11 mouse cellular contexts compared by ENCODE assay signal in the genomic region with DNA sequence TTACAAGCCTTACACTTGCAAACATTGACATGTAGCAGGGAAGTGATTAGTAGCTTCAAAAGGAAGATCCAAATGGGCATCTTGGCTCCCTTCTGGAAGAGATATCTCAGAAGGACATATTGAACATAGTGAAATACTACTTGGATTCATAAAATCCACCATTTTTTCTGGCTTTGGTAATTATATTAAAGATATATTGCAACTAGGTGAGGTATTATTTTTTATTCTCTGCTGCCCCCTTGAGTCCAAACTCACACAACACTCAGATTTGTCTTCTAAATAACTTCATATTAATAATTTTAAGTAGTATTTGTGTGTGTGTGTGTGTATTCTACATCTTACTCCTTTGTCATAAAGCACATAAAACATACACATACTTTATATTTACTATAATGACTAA.
DNase-seq lines count a peak whose midpoint lies in the region; ATAC-seq and TF ChIP-seq lines count a peak whose summit lies in the region.
"Had no signal": no experiment of that assay in that cellular context is flagged by ENCODE, and none has a peak within 500 bp of the region (broad histone marks: within the 10 kb centered on the region; RNA-seq: fewer than 3 reads in every experiment).

No protein-coding gene starts in this region.

- no peaks in the 10 kb centered on the region for H3K27me3 ChIP-seq in hindbrain, postnatal 0 days (ENCODE audit: insufficient read depth, low read length)
- no peaks in the 10 kb centered on the region for H3K27me3 ChIP-seq in hindbrain, embryonic 10.5 days (ENCODE audit: insufficient read depth, poor library complexity, severe bottlenecking)
- H3K27me3 ChIP-seq in lung, embryonic 14.5 days (ENCODE audit: insufficient read depth, low read length): no peaks in the 10 kb centered on the region

- H3K4me2 ChIP-seq in hindbrain, postnatal 0 days (ENCODE audit: low read depth, low read length): no peak overlapping the region
- no peak overlapping the region for H3K4me2 ChIP-seq in lung, embryonic 14.5 days

- TF ChIP-seq CTCF in hindbrain, postnatal 0 days (IDR thresholded peaks at IDR 0.05; ENCODE audit: low read depth): peak; percentile 35
- TF ChIP-seq CTCF in lung, embryonic 14.5 days (IDR thresholded peaks at IDR 0.05; ENCODE audit: low read depth): no peak

- ATAC-seq in hindbrain, postnatal 0 days: no peak
- no peak for ATAC-seq in lung, embryonic 14.5 days (ENCODE audit: insufficient read depth)

- no peaks in the 10 kb centered on the region for H3K4me1 ChIP-seq in hindbrain, postnatal 0 days (ENCODE audit: insufficient read depth, low read length)
- no peaks in the 10 kb centered on the region for H3K4me1 ChIP-seq in hindbrain, embryonic 10.5 days (replicated peaks)
- H3K4me1 ChIP-seq in lung, embryonic 14.5 days (ENCODE audit: insufficient read depth): no peaks in the 10 kb centered on the region

- no peak overlapping the region for H3K27ac ChIP-seq in hindbrain, postnatal 0 days
- H3K27ac ChIP-seq in hindbrain, embryonic 10.5 days: no peak overlapping the region
- no peak overlapping the region for H3K27ac ChIP-seq in lung, embryonic 14.5 days (ENCODE audit: low read depth)

- H3K9me3 ChIP-seq in hindbrain, postnatal 0 days (ENCODE audit: low read length): no peaks in the 10 kb centered on the region
- no peaks in the 10 kb centered on the region for H3K9me3 ChIP-seq in hindbrain, embryonic 10.5 days
- no peaks in the 10 kb centered on the region for H3K9me3 ChIP-seq in lung, embryonic 14.5 days (ENCODE audit: low read depth, low read length)

- DNase-seq in hindbrain, postnatal 0 days (ENCODE audit: low spot score): peak; percentile 43
- DNase-seq in hindbrain, embryonic 10.5 days (ENCODE audit: low spot score): no peak
- DNase-seq in lung, embryonic 14.5 days: peak; percentile 14
- no peak for DNase-seq in lung, postnatal 4 days
- peak; percentile 4 for DNase-seq in NIH3T3 (ENCODE audit: low read depth)
- peak; percentile 30 for DNase-seq in retina, embryonic 14.5 days (ENCODE audit: low spot score)
- no peak for DNase-seq in ovary, adult 18-20 months (ENCODE audit: low spot score)
- DNase-seq: adrenal gland, postnatal 10 days; heart, adult 11 months; lung, adult 2 months had no signal

- H3K9ac ChIP-seq in hindbrain, postnatal 0 days (replicated peaks; ENCODE audit: low read length): no peak overlapping the region
- no peak overlapping the region for H3K9ac ChIP-seq in lung, embryonic 14.5 days

- H3K4me3 ChIP-seq in hindbrain, postnatal 0 days (ENCODE audit: low read length): no peak overlapping the region
- no peak overlapping the region for H3K4me3 ChIP-seq in hindbrain, embryonic 10.5 days
- H3K4me3 ChIP-seq in lung, embryonic 14.5 days (ENCODE audit: low read depth, low read length): no peak overlapping the region
- H3K4me3 ChIP-seq: erythroblast, embryonic 14.5 days had no signal

- H3K36me3 ChIP-seq in hindbrain, postnatal 0 days (ENCODE audit: insufficient read depth, low read length): no peaks in the 10 kb centered on the region
- no peaks in the 10 kb centered on the region for H3K36me3 ChIP-seq in hindbrain, embryonic 10.5 days
- H3K36me3 ChIP-seq in lung, embryonic 14.5 days (ENCODE audit: insufficient read depth): no peaks in the 10 kb centered on the region

Comparison
In these comparisons a context has a peak if more than half of its experiments do, and no peak if none do; other contexts are left out.
1. DNase-seq: peak in hindbrain, postnatal 0 days (single experiment), lung, embryonic 14.5 days (single experiment), NIH3T3 (single experiment) and retina, embryonic 14.5 days (single experiment); none in hindbrain, embryonic 10.5 days (single experiment), lung, postnatal 4 days (0 of 2) and ovary, adult 18-20 months (single experiment).